Mouse (Mus musculus) liver, embryonic 15.5 days (tissue): ENCODE measurements around the gene Syne4. TPM values are rescaled to one million over a fixed set of nuclear protein-coding genes. Genes with fewer than 3 reads are reported as not detected.

Experiments
- ATAC-seq: fragments of 200-750 bp; cut with Nextera tagmentation; 2 replicates; pipeline ENCODE4 v1.8.0; 2017; ENCODE audit warnings: moderate number of reproducible peaks, mild to moderate bottlenecking, moderate library complexity; ENCODE audit not compliant: insufficient read depth
- H3K27ac ChIP-seq: fragments of 300-500 bp; sonication (generic); replicated peaks from 2 replicates; pipeline ENCODE4 v1.5.1; 2015; ENCODE audit warnings: mild to moderate bottlenecking, inconsistent platforms
- H3K27me3 ChIP-seq: fragments of 300-500 bp; sonication (generic); 2 replicates; pipeline ENCODE4 v1.6.1; 2015; ENCODE audit warnings: mild to moderate bottlenecking, inconsistent platforms
- H3K36me3 ChIP-seq: fragments of 300-500 bp; sonication (generic); replicated peaks from 2 replicates; pipeline ENCODE4 v1.6.1; 2015; ENCODE audit warnings: moderate library complexity, mild to moderate bottlenecking, inconsistent platforms
- H3K4me1 ChIP-seq: fragments of 300-500 bp; sonication (generic); replicated peaks from 2 replicates; pipeline ENCODE4 v1.6.1; 2015; ENCODE audit warnings: inconsistent platforms
- H3K4me2 ChIP-seq: fragments of 300-500 bp; sonication (generic); 2 replicates; pipeline ENCODE4 v1.6.1; 2015; ENCODE audit warnings: moderate library complexity, mild to moderate bottlenecking, inconsistent platforms
- H3K4me3 ChIP-seq: fragments of 300-500 bp; sonication (generic); replicated peaks from 2 replicates; pipeline ENCODE4 v1.5.1; 2015; ENCODE audit warnings: mild to moderate bottlenecking, inconsistent platforms
- H3K9ac ChIP-seq: fragments of 300-500 bp; sonication (generic); 2 replicates; pipeline ENCODE4 v1.6.1; 2015; ENCODE audit warnings: moderate library complexity, mild to moderate bottlenecking, inconsistent platforms
- H3K9me3 ChIP-seq: fragments of 300-500 bp; sonication (generic); replicated peaks from 2 replicates; pipeline ENCODE4 v1.6.1; 2016; ENCODE audit warnings: inconsistent platforms
- WGBS: fragments of 180-500 bp; shearing (Covaris S2); methylation state at CpG from one replicate; pipeline ENCODE4 v1.1.7; 2015; ENCODE audit warnings: mixed read lengths; ENCODE audit not compliant: insufficient replicate concordance; 5-methylcytosine and 5-hydroxymethylcytosine counted together
- polyA plus RNA-seq: library from polyadenylated mRNA; unstranded; fragments of >200 nt; fragmentation: Nextera tagmentation; extraction: Ambion mirVana; gene quantifications from 2 replicates; pipeline ENCODE4 v1.2.1, GENCODE M21; 2015

Syne4 gene
- polyA plus RNA-seq, 1 experiment from 2014 or later = 15.7 TPM

DNA sequence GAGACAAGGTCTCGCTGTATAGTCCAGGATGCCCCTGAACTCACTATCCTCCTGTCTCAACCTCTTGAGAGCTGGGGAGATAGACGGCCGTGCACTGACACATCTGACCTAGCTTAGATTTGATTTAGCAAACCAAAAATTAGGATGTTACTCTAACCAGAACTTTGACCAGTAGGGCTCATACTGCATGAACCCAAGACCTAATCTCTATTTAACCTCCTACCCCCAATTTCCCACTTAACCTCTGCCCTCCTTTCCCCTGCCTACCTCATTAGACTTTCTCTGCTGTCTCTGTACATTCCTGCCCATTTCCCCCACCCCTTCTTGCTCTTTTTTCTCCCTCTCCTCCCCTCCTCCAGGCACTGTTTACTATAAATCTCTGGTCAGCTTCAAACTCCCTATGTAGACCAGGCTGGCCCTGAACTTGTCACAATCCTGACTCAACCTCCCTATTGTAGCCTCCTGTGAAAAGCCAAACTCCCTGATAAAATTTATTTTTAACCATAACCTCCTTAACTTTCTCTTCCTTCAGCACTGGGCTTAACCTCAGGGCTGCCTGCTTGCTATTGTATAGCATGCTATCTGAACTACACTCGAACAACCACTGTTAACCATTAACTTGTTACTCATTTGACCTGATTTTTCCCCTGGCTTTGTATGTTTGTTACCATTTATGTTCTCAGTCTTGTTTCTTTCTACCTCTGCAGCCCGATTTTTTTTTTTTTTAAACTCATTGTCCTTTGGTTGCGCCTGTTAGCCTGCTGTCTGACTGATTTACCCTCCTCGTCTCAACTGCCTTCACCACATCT is 44.0 kb downstream of the Syne4 start:
- H3K9ac ChIP-seq = no peak overlapping the region
- 46% methylated on average over 7 of the region's 7 CpGs for WGBS
- peak overlapping the region; percentile 44 for H3K4me2 ChIP-seq
- ATAC-seq = peak; percentile 50
- no peaks in the 10 kb centered on the region for H3K36me3 ChIP-seq
- peaks cover 22% of the 10 kb centered on the region for H3K27me3 ChIP-seq
- H3K4me3 ChIP-seq = no peak overlapping the region
- H3K9me3 ChIP-seq = no peaks in the 10 kb centered on the region
- peaks cover 25% of the 10 kb centered on the region for H3K4me1 ChIP-seq
- peak overlapping the region; percentile 71 for H3K27ac ChIP-seq

DNA sequence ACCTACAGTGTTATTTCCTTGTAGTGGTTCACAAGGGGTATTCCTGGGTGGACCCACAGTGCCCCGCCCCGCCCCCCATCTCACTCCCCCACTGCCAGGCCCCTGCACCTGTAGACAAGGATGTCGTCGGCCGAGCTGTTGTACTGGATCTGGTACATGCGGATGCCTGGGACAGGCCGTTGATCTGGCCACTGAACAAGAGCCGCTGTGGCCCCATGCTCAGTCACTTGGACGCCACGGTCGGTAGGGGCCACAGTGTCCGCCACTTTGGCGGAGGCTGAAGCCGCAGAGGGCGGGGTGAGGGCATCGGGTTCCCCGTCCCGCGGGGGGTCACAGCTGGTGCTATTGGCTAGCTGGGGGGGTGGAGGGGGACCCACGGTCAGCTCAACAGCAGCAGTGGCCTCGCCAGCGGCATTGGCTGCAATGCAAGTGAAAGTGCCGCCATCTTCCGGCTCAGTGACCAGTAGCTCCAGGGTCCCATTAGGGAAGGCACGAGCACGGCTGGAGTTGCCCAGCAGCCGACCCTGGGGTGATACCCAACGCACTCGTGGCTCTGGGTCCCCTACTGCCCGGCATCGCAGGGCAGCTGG is 44.8 kb downstream of the Syne4 start:
- H3K9ac ChIP-seq = no peak overlapping the region
- peak overlapping the region; percentile 71 for H3K27ac ChIP-seq
- peak overlapping the region; percentile 44 for H3K4me2 ChIP-seq
- 74% methylated on average over 31 of the region's 31 CpGs for WGBS
- peaks cover 30% of the 10 kb centered on the region for H3K27me3 ChIP-seq
- H3K4me1 ChIP-seq = peaks cover 20% of the 10 kb centered on the region
- no peaks in the 10 kb centered on the region for H3K36me3 ChIP-seq
- no peaks in the 10 kb centered on the region for H3K9me3 ChIP-seq
- peak overlapping the region; percentile 25 for H3K4me3 ChIP-seq
- ATAC-seq = no peak

DNA sequence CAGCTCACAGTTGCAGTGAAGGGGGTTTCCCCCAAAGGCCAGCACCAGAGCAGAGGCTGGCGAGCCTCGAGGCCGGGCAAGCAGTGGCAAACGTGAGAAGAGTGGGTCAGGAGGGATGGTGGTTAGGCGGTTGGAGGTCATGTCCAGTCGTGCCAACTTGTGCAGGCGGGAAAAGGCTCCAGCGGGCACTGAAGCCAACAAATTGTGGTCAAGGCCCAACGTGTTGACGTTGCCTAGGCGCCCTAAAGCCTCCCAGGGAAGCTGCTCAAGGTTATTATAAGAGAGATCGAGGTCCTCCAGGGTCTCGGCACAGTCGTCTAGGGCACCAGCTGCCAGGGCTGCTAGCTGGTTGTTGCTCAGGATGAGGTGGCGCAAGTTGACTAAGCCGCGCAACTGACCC is 45.4 kb downstream of the Syne4 start:
- Histone ChIP-seq H3K27ac (peak overlapping the region; percentile 71), H3K36me3 (no peaks in the 10 kb centered on the region), H3K9ac (no peak overlapping the region), H3K4me2 (peak overlapping the region; percentile 44), H3K9me3 (no peaks in the 10 kb centered on the region), H3K4me3 (peak overlapping the region; percentile 25; the same call in 1 of the 2 replicates), H3K4me1 (peaks cover 14% of the 10 kb centered on the region; the same call in 1 of the 2 replicates), H3K27me3 (peaks cover 30% of the 10 kb centered on the region)
- 73% methylated on average over 17 of the region's 17 CpGs for WGBS
- no peak for ATAC-seq

DNA sequence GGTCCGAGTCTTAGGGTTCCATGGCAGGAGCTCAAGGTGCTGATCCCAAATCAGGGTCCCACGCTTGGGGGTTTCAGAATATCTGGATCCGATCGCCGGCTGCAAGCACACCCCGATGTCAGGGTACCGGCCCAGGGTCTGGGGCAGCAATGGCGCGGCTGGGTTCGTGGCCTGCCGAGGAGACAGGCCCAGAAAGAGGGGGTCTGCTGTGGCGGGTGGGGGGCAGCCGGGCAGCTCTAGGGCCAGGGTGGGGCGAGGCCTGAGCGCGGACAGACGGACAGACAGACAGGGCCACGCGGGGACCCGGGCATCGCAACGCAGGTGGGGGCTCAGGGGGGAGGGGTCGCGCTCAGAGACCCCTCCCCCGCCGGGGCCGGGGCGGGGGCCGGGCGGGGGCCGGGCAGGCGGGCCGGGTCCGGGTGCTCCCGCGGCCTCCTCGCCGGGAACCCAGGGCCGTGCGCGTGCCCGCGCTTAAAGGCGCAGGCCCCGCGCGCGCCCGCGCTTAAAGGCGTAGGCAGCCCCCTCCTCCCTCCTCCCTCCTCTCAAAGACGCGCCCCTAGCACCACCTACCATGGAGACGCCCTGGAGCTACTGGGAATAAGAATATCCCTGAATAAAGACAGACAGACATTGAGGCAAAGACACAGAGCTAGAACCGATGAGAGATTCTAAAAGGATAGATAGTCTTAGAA is 48.2 kb downstream of the Syne4 start, which contains the start of gene Lrfn3:
Gene Lrfn3, minus strand, starts transcription at position 121 of the 692 bp plus-strand sequence.
- ATAC-seq = no peak
- WGBS = 2% methylated on average over 51 of the region's 55 CpGs

DNA sequence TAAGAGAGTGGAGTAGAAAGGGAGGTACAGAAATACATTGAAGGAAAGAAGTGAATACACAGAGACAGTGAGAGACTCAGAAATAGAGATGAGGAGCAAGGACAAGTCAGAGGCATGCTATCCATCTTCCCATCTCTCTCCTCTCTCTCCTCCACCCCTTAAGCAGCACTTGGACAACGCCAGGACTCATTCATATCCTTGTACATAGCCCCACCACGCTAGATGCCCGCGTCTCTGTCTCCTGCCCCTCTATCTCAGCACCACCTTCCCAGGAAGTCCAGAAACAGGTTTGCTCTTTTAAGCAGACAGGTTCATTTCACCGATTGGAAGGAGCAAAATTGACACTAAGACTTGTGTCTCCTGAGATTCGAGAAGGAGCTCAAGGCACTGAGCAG is 48.7 kb downstream of the Syne4 start:
- ATAC-seq = no peak
- Histone ChIP-seq H3K4me1 (peaks cover under 1% of the 10 kb centered on the region; the same call in 1 of the 2 replicates), H3K27me3 (peaks cover 30% of the 10 kb centered on the region), H3K36me3 (no peaks in the 10 kb centered on the region), H3K4me2 (peak overlapping the region; percentile 58), H3K4me3 (peak overlapping the region; percentile 51; the same call in 1 of the 2 replicates), H3K9me3 (no peaks in the 10 kb centered on the region), H3K9ac (no peak overlapping the region), H3K27ac (no peak overlapping the region)
- 58% methylated on average over 6 of the region's 6 CpGs for WGBS

More for the DNA sequence above, 48.2 kb downstream of the Syne4 start, which contains the start of gene Lrfn3:
- no peaks in the 10 kb centered on the region for H3K9me3 ChIP-seq
- H3K4me3 ChIP-seq = peak within 1 kb of the TSS; percentile 51
- H3K27ac ChIP-seq = no peak within 1 kb of the TSS
- H3K4me1 ChIP-seq = peaks cover 5% of the 10 kb centered on the region; the same call in 1 of the 2 replicates
- H3K27me3 ChIP-seq = peaks cover 30% of the 10 kb centered on the region
- H3K36me3 ChIP-seq = no peaks in the 10 kb centered on the region
- peak within 1 kb of the TSS; percentile 58 for H3K4me2 ChIP-seq
- peak within 1 kb of the TSS; percentile 40; the same call in 1 of the 2 replicates for H3K9ac ChIP-seq

DNA sequence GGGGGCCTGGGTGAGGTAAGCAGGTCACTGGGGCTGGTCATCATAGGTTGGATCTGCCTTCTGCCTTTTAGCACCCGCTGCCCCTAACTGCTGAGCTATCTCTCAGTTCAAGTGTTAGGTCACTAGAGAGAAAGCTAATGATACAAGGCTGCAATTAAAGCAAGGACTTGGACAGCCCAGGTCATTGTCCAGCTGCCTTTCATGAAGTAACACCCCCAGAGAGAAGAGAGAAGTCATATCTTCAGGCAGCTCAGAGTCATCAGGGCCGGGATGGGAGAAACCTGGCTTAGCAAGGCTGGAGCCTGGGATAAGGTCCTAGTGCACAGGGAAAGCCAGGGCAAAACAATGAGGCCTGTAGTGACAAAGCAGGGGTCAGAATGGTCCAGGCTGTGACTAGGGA is 52.9 kb downstream of the Syne4 start:
- H3K36me3 ChIP-seq = no peaks in the 10 kb centered on the region
- no peaks in the 10 kb centered on the region for H3K4me1 ChIP-seq
- no peak overlapping the region for H3K9ac ChIP-seq
- no peak overlapping the region for H3K4me2 ChIP-seq
- no peak for ATAC-seq
- no peak overlapping the region for H3K27ac ChIP-seq
- H3K27me3 ChIP-seq = peaks cover 19% of the 10 kb centered on the region
- no peak overlapping the region for H3K4me3 ChIP-seq
- H3K9me3 ChIP-seq = no peaks in the 10 kb centered on the region
- 56% methylated on average over 2 of the region's 2 CpGs for WGBS

Other genes with a start within 250 kb of the Syne4 start
- gene Zfp82, start 241.9 kb upstream of the Syne4 start, polyA plus RNA-seq = 1.3 and 1.6 TPM in 2 replicates
- not detected in 2 replicates for gene Gm26920, start 224.4 kb upstream of the Syne4 start, polyA plus RNA-seq
- 1.4 and 1.9 TPM in 2 replicates for gene Zfp566, start 224.3 kb upstream of the Syne4 start, polyA plus RNA-seq
- gene Zfp260, start 220.0 kb upstream of the Syne4 start, polyA plus RNA-seq = 12.2 and 13.4 TPM in 2 replicates
- gene Zfp382, start 192.9 kb upstream of the Syne4 start, polyA plus RNA-seq = 1.4 and 1.6 TPM in 2 replicates
- 4.2 and 4.5 TPM in 2 replicates for gene Zfp146, start 145.1 kb upstream of the Syne4 start, polyA plus RNA-seq
- gene Cox7a1, start 130.7 kb upstream of the Syne4 start, polyA plus RNA-seq = 5.6 and 7.7 TPM in 2 replicates
- gene Capns1, start 116.0 kb upstream of the Syne4 start, polyA plus RNA-seq = 36.2 and 40.8 TPM in 2 replicates
- gene Polr2i, start 82.9 kb upstream of the Syne4 start, polyA plus RNA-seq = 43.3 and 44.4 TPM in 2 replicates
- 42.0 and 44.0 TPM in 2 replicates for gene Tbcb, start 82.5 kb upstream of the Syne4 start, polyA plus RNA-seq
- gene Ovol3, start 79.1 kb upstream of the Syne4 start, polyA plus RNA-seq = not detected in 2 replicates
- 0.17 TPM in 2 replicates for gene Thap8, start 34.7 kb upstream of the Syne4 start, polyA plus RNA-seq
- 8.1 and 8.9 TPM in 2 replicates for gene Wdr62, start 34.4 kb upstream of the Syne4 start, polyA plus RNA-seq
- gene Clip3, start 23.1 kb upstream of the Syne4 start, polyA plus RNA-seq = 0.55 and 0.76 TPM in 2 replicates
- 15.9 and 16.5 TPM in 2 replicates for gene Alkbh6, start 6.1 kb upstream of the Syne4 start, polyA plus RNA-seq
- 1.4 and 2.0 TPM in 2 replicates for gene E130208F15Rik, start 6.9 kb downstream of the Syne4 start, polyA plus RNA-seq
- 4.3 and 5.1 TPM in 2 replicates for gene Sdhaf1, start 9.1 kb downstream of the Syne4 start, polyA plus RNA-seq
- 1.9 and 2.0 TPM in 2 replicates for gene Lrfn3, start 48.0 kb downstream of the Syne4 start, polyA plus RNA-seq
- gene Tyrobp, start 99.0 kb downstream of the Syne4 start, polyA plus RNA-seq = 146 and 160 TPM in 2 replicates
- gene Hcst, start 105.0 kb downstream of the Syne4 start, polyA plus RNA-seq = 6.7 and 7.0 TPM in 2 replicates
- 1.6 and 1.8 TPM in 2 replicates for gene Nfkbid, start 106.9 kb downstream of the Syne4 start, polyA plus RNA-seq
- 5.3 and 6.2 TPM in 2 replicates for gene Aplp1, start 130.7 kb downstream of the Syne4 start, polyA plus RNA-seq
- 0.03 and 0.37 TPM in 2 replicates for gene Kirrel2, start 142.9 kb downstream of the Syne4 start, polyA plus RNA-seq
- gene Nphs1, start 143.5 kb downstream of the Syne4 start, polyA plus RNA-seq = 0.10 TPM in 1 of 2 replicates, not detected in the other
- 57.8 and 78.4 TPM in 2 replicates for gene Prodh2, start 178.8 kb downstream of the Syne4 start, polyA plus RNA-seq
- 2.6 and 3.0 TPM in 2 replicates for gene Arhgap33, start 220.3 kb downstream of the Syne4 start, polyA plus RNA-seq
- gene Hspb6, start 237.4 kb downstream of the Syne4 start, polyA plus RNA-seq = 4.9 and 5.3 TPM in 2 replicates
- 2.0 and 2.7 TPM in 2 replicates for gene Proser3, start 237.5 kb downstream of the Syne4 start, polyA plus RNA-seq
- gene Lin37, start 245.0 kb downstream of the Syne4 start, polyA plus RNA-seq = 23.4 and 26.1 TPM in 2 replicates
- 32.4 and 35.4 TPM in 2 replicates for gene U2af1l4, start 248.5 kb downstream of the Syne4 start, polyA plus RNA-seq
- 3.4 and 4.1 TPM in 2 replicates for gene Gm49396, start 248.5 kb downstream of the Syne4 start, polyA plus RNA-seq
- 60.6 and 65.5 TPM in 2 replicates for gene Psenen, start 248.8 kb downstream of the Syne4 start, polyA plus RNA-seq